Mouse (Mus musculus) lung, postnatal 4 days (tissue): ENCODE results near the gene Nav2.

Experiments
- DNase-seq, 2 experiments: peaks; one replicate each; pipeline ENCODE4 v3.0.0; 2021

The Nav2 gene

DNA sequence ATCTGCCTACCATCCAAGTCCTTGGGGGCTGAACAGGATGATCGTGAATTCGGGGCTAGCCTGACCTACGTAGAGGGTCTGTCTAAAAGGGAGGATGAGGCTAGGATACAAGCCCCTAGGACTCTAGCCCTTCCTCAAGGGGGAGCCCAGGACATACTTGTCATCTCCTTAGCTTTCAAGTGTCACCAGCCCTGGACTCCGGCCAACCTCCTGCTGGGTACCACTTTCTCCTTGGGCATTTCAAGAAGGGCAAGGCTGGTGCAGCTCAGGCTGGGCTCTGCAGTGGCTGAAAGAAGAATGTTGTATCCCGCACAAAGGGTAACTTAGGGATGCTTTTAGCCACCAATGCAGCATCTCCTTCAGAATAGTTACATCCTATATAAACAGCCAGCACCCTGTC is 592.4 kb downstream of the Nav2 start:
- no peak for DNase-seq

GRCm38 (mm10) chr7:49503419-49503818 is 594.9 kb downstream of the Nav2 start:
- no peak for DNase-seq

GRCm38 (mm10) chr7:49503881-49504280 is 595.4 kb downstream of the Nav2 start:
- DNase-seq: no peak

- no peak for DNase-seq
These were observed 595.8 kb downstream of the Nav2 start for GRCm38 (mm10) chr7:49504297-49504696.

DNA sequence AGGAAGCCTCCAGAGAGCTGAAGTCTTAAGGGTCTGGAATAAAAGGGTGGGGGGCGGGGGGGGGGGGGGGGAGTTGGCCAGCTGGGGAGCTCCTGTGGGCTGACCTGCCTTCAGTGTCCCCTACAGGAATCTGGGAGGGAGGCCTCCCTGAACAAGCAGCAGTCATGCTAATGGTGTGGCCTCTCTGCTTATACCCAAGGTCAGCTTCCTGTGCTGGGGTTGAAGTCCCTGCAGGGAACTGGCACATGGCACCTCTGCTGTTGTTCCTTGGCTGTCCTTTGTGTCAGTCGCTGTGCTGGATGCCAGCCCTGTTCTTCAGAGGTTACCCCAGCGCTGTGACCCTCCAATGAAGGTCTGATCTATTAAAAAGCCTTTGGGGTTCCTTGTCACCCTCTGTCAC is 596.5 kb downstream of the Nav2 start:
- no peak for DNase-seq

- DNase-seq: no peak
These were observed 597.7 kb downstream of the Nav2 start for GRCm38 (mm10) chr7:49506085-49506820.

DNA sequence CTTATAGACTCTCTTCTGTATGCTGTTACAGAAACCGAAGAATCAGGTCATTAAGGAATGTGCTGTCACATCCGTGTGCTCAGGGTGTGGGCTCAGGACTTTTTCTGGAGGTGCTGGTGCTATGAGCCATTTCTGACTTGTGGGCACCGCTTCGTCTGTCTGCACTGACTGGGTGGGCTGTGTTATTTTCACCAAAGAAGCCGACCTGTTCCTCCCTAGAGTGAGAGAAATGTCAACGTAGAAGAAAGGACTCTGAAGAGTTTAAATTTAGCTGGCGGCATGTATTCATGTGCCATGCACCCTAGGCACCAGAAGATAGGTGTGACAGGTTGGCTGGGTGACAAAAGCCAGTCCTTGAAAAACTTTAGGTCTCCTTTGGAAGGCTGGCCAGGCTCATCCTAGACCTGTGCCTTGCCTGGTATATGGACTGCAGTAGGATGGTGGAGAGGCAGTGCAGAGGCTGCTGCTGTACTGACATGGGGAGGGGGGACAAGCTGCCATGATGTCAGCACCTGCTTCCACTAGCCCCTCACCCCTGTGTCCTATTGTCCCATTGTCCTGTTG is 599.5 kb downstream of the Nav2 start:
- no peak for DNase-seq

- DNase-seq: no peak
These were observed 603.4 kb downstream of the Nav2 start for GRCm38 (mm10) chr7:49511820-49512453.

GRCm38 (mm10) chr7:49513763-49514437 is 605.4 kb downstream of the Nav2 start:
- DNase-seq: no peak

DNA sequence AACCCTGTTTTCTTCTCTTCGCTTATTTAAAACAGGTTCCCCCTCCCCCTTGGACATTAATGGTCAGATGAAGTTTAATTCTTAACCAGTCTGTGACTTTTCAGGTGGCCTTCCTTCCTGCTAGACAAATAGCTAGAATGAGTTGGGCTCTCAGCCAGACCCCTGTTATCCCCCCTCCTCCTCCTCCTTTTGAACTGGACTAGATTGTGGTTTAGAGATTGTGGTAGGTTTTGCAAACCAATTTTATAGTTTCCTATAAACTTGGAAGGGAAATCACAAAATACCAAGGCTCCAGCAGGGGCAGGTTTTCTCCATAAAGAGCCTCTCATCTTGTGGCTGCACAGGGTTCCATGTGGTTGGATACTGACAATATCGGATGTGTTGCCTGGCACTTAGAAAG is 606.5 kb downstream of the Nav2 start:
- DNase-seq: no peak

DNA sequence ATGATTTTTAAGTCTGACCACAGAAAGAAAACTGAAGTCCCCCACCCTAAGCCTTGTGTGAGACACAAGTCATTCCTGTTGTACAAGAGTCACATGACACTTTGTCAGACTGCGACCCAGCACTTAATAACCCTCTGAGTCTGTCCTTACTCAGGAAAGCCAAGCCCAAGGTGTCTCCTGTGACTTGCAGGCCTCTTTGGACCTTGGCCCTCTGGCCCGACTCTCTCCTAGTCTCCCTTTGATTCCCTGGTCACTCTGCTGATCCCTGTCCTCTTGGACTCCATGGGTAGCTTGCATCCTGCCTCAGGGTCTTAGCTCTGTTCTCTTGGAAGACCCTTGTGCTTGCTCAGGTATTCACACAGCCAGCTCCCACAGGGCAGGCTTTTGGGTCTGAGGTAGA is 612.0 kb downstream of the Nav2 start:
- no peak for DNase-seq

GRCm38 (mm10) chr7:49521349-49521748 is 612.8 kb downstream of the Nav2 start:
- no peak for DNase-seq

DNA sequence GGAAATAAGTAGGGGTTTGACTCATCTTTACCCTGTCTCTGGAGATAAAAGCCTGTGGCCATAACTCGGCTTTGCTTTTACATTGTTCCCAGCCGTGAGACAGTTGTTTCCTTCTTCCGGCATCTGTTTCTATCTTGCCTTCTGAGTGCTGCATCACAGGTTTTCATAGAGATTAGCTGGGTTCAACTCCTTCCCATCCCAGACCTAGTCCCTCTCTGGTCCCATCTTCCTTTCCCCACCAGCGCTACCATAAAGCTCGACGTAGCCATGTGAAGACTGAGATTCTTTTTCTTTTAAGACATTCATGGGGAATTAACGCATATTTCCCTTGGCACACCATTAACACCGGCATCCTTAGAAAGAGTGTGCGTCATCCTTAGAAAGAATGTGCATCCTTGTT is 613.5 kb downstream of the Nav2 start:
- no peak for DNase-seq

GRCm38 (mm10) chr7:49522411-49523114 is 614.0 kb downstream of the Nav2 start:
- peak; percentile 50 to 57 for DNase-seq

GRCm38 (mm10) chr7:49523115-49523445 is 614.6 kb downstream of the Nav2 start:
- DNase-seq: no peak

DNA sequence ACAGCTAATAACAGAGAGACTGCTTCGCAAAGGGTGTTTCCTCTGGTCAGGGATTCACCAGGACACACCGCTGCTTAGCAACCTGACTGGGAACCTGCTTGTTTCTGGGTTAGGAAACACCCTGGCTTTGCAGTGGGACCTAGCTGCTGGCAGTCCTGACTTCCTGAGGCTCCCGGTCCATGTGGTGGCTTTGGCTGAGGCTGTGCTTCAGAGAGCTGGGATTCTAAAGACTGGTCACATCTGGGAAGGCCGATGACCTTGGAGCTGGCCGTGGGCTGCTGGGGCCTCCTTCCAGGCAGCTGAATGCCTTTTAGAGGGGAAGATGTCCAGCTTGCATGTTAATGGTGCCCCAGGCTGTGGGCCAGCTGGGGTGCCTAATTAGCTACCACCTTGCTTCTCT is 615.2 kb downstream of the Nav2 start:
- peak in 1 of 2 experiments; percentile 50 for DNase-seq

GRCm38 (mm10) chr7:49525348-49526100 is 617.0 kb downstream of the Nav2 start:
- DNase-seq: no peak

DNA sequence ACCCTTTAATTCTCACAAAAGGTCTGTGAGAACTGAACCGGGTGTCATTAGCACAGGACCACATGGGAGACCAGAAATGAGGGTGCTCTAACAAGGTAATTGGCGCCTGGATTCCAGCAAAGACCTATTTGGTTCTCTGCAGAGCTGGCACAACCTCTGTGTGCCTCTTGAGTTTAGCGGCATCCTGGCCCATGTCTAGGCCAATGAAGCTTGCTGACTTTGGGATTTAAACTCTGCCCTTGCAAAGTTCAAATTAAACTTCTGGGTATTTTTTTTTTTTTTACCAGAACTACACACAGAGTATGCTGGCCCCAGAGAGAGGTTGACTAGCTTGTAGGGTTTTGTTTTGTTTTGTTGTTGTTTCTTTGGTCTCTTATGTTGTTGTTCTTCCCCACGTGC is 617.6 kb downstream of the Nav2 start:
- no peak for DNase-seq

- DNase-seq: no peak
These were observed 619.0 kb downstream of the Nav2 start for GRCm38 (mm10) chr7:49527495-49527894.

DNA sequence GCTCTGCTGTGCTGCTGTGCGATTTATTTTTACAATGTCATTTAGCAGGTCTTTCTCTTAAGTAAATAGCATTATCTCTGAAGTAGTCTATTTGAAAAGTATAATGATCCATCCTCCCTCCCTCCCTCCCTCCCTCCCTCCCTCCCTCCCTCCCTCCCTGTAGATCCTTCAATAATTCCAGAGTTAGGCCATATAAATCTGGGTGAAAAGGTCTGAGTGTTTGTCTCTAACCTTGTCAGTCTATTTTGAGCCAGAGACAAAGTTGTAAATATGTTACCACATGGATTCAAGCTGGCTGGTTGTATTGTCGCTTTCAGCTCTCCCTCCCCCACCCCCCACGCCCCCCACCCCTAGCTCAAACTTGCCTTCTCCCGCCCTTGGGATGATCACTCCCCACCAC is 619.4 kb downstream of the Nav2 start:
- no peak for DNase-seq

DNA sequence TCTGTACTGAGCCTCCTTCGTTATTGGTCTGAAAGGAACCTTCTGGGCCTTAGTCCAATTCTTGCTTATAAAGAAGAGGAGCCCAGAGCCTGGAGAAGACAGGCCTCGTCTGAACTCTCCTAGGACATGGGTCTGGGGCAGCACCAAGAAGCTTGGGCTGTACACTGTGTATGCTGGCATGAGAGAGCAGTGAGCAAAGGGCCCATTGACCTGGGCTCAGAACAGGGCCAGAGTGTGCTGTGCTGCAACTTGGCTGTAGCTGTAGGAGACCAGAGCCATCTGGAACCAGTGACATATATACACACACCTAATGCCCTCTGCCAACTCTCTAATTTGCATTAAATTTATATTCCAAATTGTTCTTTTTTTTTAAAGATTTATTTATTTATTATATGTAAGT is 621.0 kb downstream of the Nav2 start:
- no peak for DNase-seq

- no peak for DNase-seq
These were observed 625.1 kb downstream of the Nav2 start for GRCm38 (mm10) chr7:49533571-49533970.

- DNase-seq: no peak
These were observed 625.7 kb downstream of the Nav2 start for GRCm38 (mm10) chr7:49534208-49534607.
